Mouse (Mus musculus): ENCODE data around the gene Prkar2a. TPM values are rescaled to one million over a fixed set of nuclear protein-coding genes. Genes with fewer than 3 reads are reported as not detected.
A peak's percentile ranks its signal among the peaks of the same experiment; 100 is the strongest.

Gene Prkar2a
- total RNA-seq, 1 experiment = 18.2 TPM

DNA sequence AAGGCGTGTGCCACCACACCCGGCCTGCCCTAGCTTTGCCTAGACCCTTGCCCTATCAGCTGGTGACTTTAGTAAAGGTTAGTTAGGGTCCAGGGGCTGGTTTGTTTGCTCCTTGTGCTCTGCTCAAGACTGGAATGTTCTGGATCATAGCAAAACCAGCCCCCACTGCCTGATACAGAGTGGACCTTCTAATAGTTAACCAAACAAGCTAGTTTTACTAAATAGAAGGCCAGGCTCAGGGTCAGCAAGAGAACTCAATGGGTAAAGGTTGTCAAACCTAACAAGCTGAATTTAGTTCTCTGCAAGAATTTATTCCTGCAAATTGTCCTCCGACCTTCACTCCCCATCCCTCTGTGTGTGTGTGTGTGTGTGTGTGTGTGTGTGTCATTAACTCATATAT is 64.9 kb downstream of the Prkar2a start:
- in situ Hi-C loops (cut with MboI; ENCODE audit: low sequenced_read_pairs in 2 of 2, unreplicated experiment in 2 of 2) = no loop called here
- peak overlapping the region; percentile 88 for H3K27ac ChIP-seq (ENCODE audit: insufficient read depth, low read depth, low read length, poor library complexity, severe bottlenecking)
- no peak for DNase-seq (ENCODE audit: low read depth, low spot score)
- no peaks in the 10 kb centered on the region for H3K9me3 ChIP-seq (ENCODE audit: control insufficient read depth, insufficient read depth, low read depth, low read length)
- H3K4me3 ChIP-seq (ENCODE audit: insufficient read depth in 1 of 2, low read depth in 1 of 2, low read length in 2 of 2, poor library complexity in 1 of 2, severe bottlenecking in 1 of 2) = no peak overlapping the region
- TF ChIP-seq MAFK (IDR thresholded peaks at IDR 0.05; ENCODE audit: insufficient read depth, low read depth, low read length) (no peak), HCFC1 (IDR thresholded peaks at IDR 0.05; ENCODE audit: borderline replicate concordance, insufficient read depth, low read length) (no peak), ZNF384 (IDR thresholded peaks at IDR 0.05; ENCODE audit: low read depth, low read length) (no peak), CHD2 (IDR thresholded peaks at IDR 0.05; ENCODE audit: low read depth, low read length) (no peak), ZC3H11A (IDR thresholded peaks at IDR 0.05; ENCODE audit: borderline replicate concordance, low read depth, low read length) (no peak)
- H3K9ac ChIP-seq (ENCODE audit: insufficient read depth, low read depth, low read length, poor library complexity, severe bottlenecking) = no peak overlapping the region
- H3K36me3 ChIP-seq (ENCODE audit: control insufficient read depth, insufficient read depth, low read length, poor library complexity, severe bottlenecking) = peaks cover 2% of the 10 kb centered on the region; the same call in 1 of the 2 replicates
- H3K4me1 ChIP-seq (ENCODE audit: control insufficient read depth in 2 of 2, insufficient read depth in 2 of 2, low read length in 2 of 2, poor library complexity in 1 of 2) = peaks cover 0 to 16% of the 10 kb centered on the region in 2 experiments; a peak in 2 of 4 replicates

GRCm38 (mm10) chr9:108754423-108754822 is 65.3 kb downstream of the Prkar2a start:
- H3K4me3 ChIP-seq (ENCODE audit: insufficient read depth in 1 of 2, low read depth in 1 of 2, low read length in 2 of 2, poor library complexity in 1 of 2, severe bottlenecking in 1 of 2) = no peak overlapping the region
- H3K36me3 ChIP-seq (ENCODE audit: control insufficient read depth, insufficient read depth, low read length, poor library complexity, severe bottlenecking) = peaks cover 2% of the 10 kb centered on the region; the same call in 1 of the 2 replicates
- no peaks in the 10 kb centered on the region for H3K9me3 ChIP-seq (ENCODE audit: control insufficient read depth, insufficient read depth, low read depth, low read length)
- H3K4me1 ChIP-seq (ENCODE audit: control insufficient read depth in 2 of 2, insufficient read depth in 2 of 2, low read length in 2 of 2, poor library complexity in 1 of 2) = peaks cover 0 to 16% of the 10 kb centered on the region in 2 experiments; a peak in 2 of 4 replicates
- TF ChIP-seq ZNF384 (IDR thresholded peaks at IDR 0.05; ENCODE audit: low read depth, low read length) (no peak), MAFK (IDR thresholded peaks at IDR 0.05; ENCODE audit: insufficient read depth, low read depth, low read length) (no peak), CHD2 (IDR thresholded peaks at IDR 0.05; ENCODE audit: low read depth, low read length) (no peak), ZC3H11A (IDR thresholded peaks at IDR 0.05; ENCODE audit: borderline replicate concordance, low read depth, low read length) (no peak), HCFC1 (IDR thresholded peaks at IDR 0.05; ENCODE audit: borderline replicate concordance, insufficient read depth, low read length) (no peak)
- no peak for DNase-seq (ENCODE audit: low read depth, low spot score)
- no peak overlapping the region for H3K27ac ChIP-seq (ENCODE audit: insufficient read depth, low read depth, low read length, poor library complexity, severe bottlenecking)
- in situ Hi-C loops (cut with MboI; ENCODE audit: low sequenced_read_pairs in 2 of 2, unreplicated experiment in 2 of 2) = no loop called here
- no peak overlapping the region for H3K9ac ChIP-seq (ENCODE audit: insufficient read depth, low read depth, low read length, poor library complexity, severe bottlenecking)

- in situ Hi-C loops (cut with MboI; ENCODE audit: low sequenced_read_pairs in 2 of 2, unreplicated experiment in 2 of 2) = no loop called here
- DNase-seq (ENCODE audit: low read depth, low spot score) = no peak
- H3K4me1 ChIP-seq (ENCODE audit: control insufficient read depth in 2 of 2, insufficient read depth in 2 of 2, low read length in 2 of 2, poor library complexity in 1 of 2) = peaks cover 0 to 11% of the 10 kb centered on the region in 2 experiments; a peak in 2 of 4 replicates
- peak overlapping the region in 1 of 2 experiments; percentile 28; a peak in 1 of 4 replicates for H3K4me3 ChIP-seq (ENCODE audit: insufficient read depth in 1 of 2, low read depth in 1 of 2, low read length in 2 of 2, poor library complexity in 1 of 2, severe bottlenecking in 1 of 2)
- no peaks in the 10 kb centered on the region for H3K36me3 ChIP-seq (ENCODE audit: control insufficient read depth, insufficient read depth, low read length, poor library complexity, severe bottlenecking)
- H3K27ac ChIP-seq (ENCODE audit: insufficient read depth, low read depth, low read length, poor library complexity, severe bottlenecking) = no peak overlapping the region
- TF ChIP-seq ZNF384 (IDR thresholded peaks at IDR 0.05; ENCODE audit: low read depth, low read length) = no peak
- TF ChIP-seq CHD2 (IDR thresholded peaks at IDR 0.05; ENCODE audit: low read depth, low read length) = no peak
- no peak for TF ChIP-seq HCFC1 (IDR thresholded peaks at IDR 0.05; ENCODE audit: borderline replicate concordance, insufficient read depth, low read length)
- no peak for TF ChIP-seq ZC3H11A (IDR thresholded peaks at IDR 0.05; ENCODE audit: borderline replicate concordance, low read depth, low read length)
- TF ChIP-seq MAFK (IDR thresholded peaks at IDR 0.05; ENCODE audit: insufficient read depth, low read depth, low read length) = no peak
- no peaks in the 10 kb centered on the region for H3K9me3 ChIP-seq (ENCODE audit: control insufficient read depth, insufficient read depth, low read depth, low read length)
- 0 out of 2 replicates have a peak overlapping the region, but pooled peaks have one; percentile 11 for H3K9ac ChIP-seq (ENCODE audit: insufficient read depth, low read depth, low read length, poor library complexity, severe bottlenecking)
Observed at GRCm38 (mm10) chr9:108757406-108757805, 68.3 kb downstream of the Prkar2a start.

DNA sequence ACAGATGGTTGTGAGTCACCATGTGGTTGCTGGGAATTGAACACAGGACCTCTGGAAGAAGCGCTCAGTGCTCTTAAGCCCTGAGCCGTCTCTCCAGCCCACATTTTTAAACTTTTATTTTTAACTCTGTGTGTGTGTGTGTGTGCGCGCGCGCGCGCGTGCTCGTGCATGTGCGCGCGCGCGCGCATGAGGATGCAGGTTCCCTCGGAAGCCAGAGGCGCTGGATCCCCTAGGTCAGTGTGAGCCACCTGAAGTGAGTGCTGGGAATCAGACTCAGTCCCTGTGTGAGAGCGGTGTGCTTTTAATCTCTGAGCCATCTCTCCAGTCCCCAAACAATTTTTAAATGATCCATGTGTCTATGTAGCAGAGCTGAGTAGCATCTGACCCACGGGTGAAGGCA is 70.0 kb downstream of the Prkar2a start:
- TF ChIP-seq ZNF384 (IDR thresholded peaks at IDR 0.05; ENCODE audit: low read depth, low read length) = no peak
- TF ChIP-seq ZC3H11A (IDR thresholded peaks at IDR 0.05; ENCODE audit: borderline replicate concordance, low read depth, low read length) = no peak
- no peak for TF ChIP-seq HCFC1 (IDR thresholded peaks at IDR 0.05; ENCODE audit: borderline replicate concordance, insufficient read depth, low read length)
- Histone ChIP-seq H3K9ac (ENCODE audit: insufficient read depth, low read depth, low read length, poor library complexity, severe bottlenecking) (peak overlapping the region; percentile 29; the same call in 1 of the 2 replicates), H3K9me3 (ENCODE audit: control insufficient read depth, insufficient read depth, low read depth, low read length) (no peaks in the 10 kb centered on the region), H3K4me1 (ENCODE audit: control insufficient read depth in 2 of 2, insufficient read depth in 2 of 2, low read length in 2 of 2, poor library complexity in 1 of 2) (peaks cover 0 to 7% of the 10 kb centered on the region in 2 experiments; a peak in 2 of 4 replicates), H3K4me3 (ENCODE audit: insufficient read depth in 1 of 2, low read depth in 1 of 2, low read length in 2 of 2, poor library complexity in 1 of 2, severe bottlenecking in 1 of 2) (peak overlapping the region; percentile 4 to 50; a peak in 3 of 4 replicates), H3K36me3 (ENCODE audit: control insufficient read depth, insufficient read depth, low read length, poor library complexity, severe bottlenecking) (no peaks in the 10 kb centered on the region), H3K27ac (ENCODE audit: insufficient read depth, low read depth, low read length, poor library complexity, severe bottlenecking) (no peak overlapping the region)
- in situ Hi-C loops (cut with MboI; ENCODE audit: low sequenced_read_pairs in 2 of 2, unreplicated experiment in 2 of 2) = no loop called here
- DNase-seq (ENCODE audit: low read depth, low spot score) = peak; percentile 19

Measured in ES-E14 (cell line).